Mouse (Mus musculus): Measurements from ENCODE around the gene Lbhd2. TPM values are rescaled to one million over a fixed set of nuclear protein-coding genes. Genes with fewer than 3 reads are reported as not detected.

The Lbhd2 gene
- 1 to 10 TPM in 2 of 4 experiments, under 1 TPM in 1, not detected in 1; 0.61 to 2.3 (median 1.3) TPM for total RNA-seq (2022)

- no peak for DNase-seq (ENCODE audit: low spot score in 2 of 2)
Observed at GRCm38 (mm10) chr12:111406622-111407021, at the start of gene Lbhd2. Gene Lbhd2, plus strand, starts transcription at chr12:111406809.

GRCm38 (mm10) chr12:111360671-111361070, 45.9 kb upstream of the Lbhd2 start:
- DNase-seq (ENCODE audit: low spot score in 2 of 2): no peak

DNA sequence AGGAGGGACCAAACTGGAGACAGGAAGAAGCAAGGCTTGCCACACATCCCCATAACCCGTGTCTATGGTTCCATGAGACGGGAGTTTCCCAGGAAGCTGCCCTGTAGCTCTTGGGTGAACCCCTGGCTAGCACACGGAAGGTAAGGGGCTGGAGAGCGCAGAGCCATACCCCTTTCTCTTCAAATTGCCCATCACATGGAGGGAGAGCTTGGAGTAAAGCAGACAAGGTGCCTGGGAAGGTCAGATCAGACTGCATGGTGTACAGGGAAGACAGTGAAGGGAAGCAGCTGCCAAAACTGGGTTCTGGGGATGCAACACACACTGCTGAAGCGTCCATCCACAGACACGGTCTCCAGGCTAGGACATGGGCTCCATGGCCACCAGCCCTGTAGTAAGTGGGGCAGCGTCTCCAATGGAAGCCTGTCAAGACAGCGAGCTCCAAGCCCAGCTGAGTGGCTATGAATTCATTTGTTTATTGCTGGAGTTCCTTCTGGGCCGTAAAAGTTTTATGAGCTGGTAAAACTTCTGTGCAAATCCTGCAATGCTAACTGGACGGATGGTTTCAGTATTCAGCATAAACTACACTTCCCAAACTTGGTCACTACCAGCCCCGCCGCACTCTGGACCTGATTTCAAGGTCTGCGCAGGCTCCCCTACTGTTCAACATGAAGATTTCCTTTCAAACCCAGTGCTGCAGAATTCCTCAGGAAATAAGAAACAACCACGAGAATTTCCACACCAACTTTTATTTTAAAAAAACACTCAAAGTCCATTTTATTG, 45.1 kb upstream of the Lbhd2 start:
- DNase-seq (ENCODE audit: low spot score in 2 of 2): no peak

- no peak for DNase-seq (ENCODE audit: low spot score in 2 of 2)
Observed at GRCm38 (mm10) chr12:111364234-111364633, 42.4 kb upstream of the Lbhd2 start.

GRCm38 (mm10) chr12:111367065-111367464, 39.5 kb upstream of the Lbhd2 start:
- no peak for DNase-seq (ENCODE audit: low spot score in 2 of 2)

DNA sequence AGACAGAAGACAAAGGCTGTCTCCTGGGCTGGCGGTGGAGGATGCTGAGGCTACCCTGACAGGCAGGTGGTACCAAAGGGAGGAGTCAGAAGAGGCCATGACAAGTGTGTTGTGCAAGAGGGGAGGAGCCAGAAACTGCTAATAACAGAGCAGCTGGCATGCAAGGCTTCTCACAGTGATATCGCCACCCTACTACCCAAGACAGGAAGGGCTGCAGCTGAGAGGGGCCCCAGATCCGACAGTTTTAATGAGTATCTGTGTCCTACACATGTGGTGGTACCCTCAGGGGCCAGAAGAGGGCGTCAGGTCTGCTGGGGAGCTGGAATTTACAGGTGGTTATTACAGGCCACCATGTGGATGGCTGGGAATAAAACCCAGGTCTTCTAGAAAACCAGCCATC, 36.4 kb upstream of the Lbhd2 start:
- DNase-seq (ENCODE audit: low spot score in 2 of 2): no peak

DNA sequence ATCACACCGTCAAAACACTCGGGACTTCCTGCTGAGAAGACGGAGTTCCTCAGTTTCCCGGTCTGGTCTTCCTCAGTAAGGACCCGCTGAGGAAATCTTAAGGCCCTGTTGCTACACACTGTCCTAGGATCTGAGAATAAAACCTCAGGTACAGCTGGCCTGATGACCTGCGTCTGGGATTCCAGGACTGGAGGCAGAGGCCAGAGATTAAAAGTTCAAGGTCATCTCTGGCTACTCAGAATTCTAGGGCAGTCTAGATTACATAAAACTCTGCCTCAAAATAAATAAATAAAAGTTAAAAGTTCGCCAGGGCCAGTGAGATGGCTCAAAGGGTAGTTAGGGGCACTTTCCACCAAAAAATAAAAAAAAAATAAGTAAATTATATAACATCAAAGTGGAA, 34.7 kb upstream of the Lbhd2 start:
- no peak for DNase-seq (ENCODE audit: low spot score in 2 of 2)

DNA sequence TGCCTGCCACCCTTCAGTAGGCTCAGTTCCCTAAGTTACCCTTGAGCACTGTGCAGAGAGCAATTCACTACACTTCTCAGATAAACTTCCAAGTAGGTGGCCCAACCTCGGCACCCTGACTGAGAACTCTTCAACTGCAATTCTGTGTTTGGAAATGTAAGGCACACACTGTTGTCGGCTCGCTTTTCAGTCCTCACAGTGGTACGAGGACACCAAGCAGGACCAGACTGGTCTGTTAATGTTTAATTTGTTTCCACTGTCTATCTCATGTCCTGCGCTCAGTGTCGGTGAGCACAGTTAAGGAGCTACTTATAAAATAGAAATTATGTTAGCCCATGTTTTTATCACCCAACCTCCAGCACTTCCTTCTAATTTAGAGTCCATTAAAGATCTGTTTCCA, 33.2 kb upstream of the Lbhd2 start:
- DNase-seq (ENCODE audit: low spot score in 2 of 2): no peak

- no peak for DNase-seq (ENCODE audit: low spot score in 2 of 2)
Observed at GRCm38 (mm10) chr12:111374727-111375126, 31.9 kb upstream of the Lbhd2 start.

DNA sequence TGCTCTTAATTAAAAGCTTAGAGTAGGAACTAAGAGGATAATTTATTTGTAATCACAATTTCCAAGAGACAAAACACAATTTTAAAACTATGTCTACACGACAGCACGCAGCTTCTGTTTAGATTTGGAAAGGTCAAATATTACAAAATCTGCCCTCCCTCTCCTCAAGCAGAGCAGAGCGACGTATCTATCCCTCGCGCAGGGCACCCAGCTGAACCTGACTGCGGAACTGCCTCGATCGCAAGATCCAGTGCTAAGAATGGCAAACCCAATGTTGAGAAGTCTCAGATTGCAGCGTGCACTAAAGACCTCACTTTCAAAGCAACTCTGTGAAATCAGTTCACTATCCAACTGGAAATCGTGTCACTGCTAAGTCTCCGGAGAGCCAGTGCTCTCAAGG, 31.1 kb upstream of the Lbhd2 start:
- DNase-seq (ENCODE audit: low spot score in 2 of 2): no peak

GRCm38 (mm10) chr12:111376053-111376452, 30.6 kb upstream of the Lbhd2 start:
- no peak for DNase-seq (ENCODE audit: low spot score in 2 of 2)

DNA sequence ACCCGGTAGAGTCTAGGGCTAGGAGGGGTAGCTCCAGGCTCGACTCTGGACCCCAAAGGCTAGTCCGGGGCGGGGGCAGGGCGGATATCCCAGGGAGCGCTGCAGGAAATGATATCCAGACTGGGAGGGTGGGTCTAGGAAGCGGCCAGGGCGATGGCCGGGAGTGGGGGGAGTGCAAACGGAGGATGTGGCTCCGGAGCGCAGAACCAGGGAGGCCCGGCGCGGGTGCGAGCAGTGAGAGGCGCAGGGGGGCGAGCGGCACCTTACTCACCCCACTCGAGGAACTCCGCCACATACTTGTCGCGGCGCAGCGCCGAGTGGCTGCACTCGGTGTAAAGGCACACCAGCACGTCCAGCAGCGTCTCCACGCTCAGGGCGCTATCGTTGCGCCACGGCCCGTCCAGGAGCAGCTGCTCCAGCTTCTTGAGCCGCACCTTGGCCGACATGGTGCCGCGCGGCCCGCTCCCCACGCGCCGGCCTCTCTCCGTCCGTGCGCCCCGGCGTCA, 29.7 kb upstream of the Lbhd2 start:
- DNase-seq (ENCODE audit: low spot score in 2 of 2): peak; percentile 25 to 29

DNA sequence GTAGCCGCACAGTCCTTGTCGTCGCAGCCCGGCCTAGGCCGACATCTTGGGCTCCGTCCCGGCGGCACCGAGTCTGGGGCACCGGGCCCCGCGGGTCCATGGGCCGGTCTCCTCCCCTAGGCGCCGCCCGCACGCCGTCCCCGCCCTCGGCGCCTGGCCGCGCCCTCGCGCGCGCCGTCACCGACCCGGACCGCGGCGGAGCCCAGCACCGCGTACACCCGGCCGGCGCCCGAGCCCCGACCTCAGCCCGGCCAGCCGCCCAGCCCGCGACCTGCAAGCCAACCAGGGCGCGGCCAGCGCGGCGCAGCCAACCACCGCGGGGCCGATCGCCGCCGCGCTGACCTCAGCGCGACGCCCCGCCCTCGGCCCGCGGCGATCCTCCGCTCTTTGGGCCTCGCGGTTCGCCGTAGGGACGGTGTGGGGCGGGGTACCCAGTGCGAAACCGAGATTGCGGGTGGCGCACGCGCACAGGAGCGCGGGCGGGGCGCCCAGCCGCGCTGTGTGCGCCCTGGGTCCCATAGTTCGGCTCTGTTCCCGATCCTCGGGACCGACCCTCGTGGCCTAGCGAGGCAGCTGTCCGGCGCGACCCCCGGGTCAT, 29.1 kb upstream of the Lbhd2 start, which contains the start of gene Cdc42bpb:
Cdc42bpb (minus strand) TSS at position 343 of the 598 bp plus-strand sequence.
- DNase-seq (ENCODE audit: low spot score in 2 of 2): peak; percentile 88 to 92

GRCm38 (mm10) chr12:111377986-111378490, 28.6 kb upstream of the Lbhd2 start:
- DNase-seq (ENCODE audit: low spot score in 2 of 2): no peak

DNA sequence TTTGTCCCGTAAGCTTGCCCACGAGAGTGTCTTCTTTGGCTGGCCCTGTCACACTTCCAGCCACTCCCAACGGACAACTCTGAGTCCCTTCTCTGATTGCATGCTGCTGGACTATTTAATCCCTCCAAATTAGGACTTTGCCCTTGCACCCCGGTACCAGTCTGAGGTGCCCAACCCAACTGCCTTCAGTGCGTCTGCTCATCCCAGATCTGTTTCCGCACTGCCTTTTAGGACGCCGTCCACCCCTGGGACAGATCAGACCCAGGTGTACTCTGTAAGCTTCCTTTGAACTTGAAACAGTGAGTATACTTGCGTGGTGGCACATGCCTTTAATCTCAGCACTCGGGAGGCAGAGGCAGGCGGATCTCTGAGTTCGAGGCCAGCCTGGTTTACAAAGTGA, 27.8 kb upstream of the Lbhd2 start:
- no peak for DNase-seq (ENCODE audit: low spot score in 2 of 2)

DNA sequence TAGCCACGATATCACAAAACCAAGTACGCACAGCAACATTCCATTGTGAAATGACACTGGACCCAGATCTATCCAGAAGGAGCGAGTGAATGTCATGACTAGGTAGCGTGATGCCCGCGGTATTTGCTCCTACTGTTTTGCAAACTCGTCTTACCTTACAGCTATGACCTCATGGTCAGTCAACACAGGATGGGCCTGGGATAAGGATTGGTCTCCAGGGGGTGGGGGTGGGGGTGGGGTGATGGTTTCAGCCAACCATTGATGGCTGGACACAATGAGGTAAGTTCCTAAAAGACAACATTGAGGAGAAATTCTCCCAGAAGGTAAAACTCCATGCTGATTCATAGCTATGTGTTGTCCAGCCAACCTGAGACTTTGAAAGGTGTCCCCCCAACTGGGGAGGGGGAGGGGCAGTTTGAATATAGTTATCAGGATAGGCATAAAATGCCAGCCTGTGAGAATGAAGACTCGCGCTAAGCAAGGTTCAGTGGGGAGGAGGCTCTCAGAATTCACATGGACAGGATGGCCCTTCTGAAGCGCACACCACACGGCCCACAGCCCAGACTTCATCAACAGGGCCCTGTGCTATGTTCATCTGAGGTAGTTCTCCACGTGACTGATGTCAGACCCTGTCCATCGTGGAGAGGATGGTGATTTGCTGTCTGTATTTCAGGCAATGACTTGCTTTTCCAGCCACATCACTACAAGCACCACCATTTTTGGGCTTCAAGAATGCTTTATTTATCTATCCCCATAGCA, 20.5 kb upstream of the Lbhd2 start:
- DNase-seq (ENCODE audit: low spot score in 2 of 2): no peak

GRCm38 (mm10) chr12:111386642-111387120, 19.9 kb upstream of the Lbhd2 start:
- DNase-seq (ENCODE audit: low spot score in 2 of 2): no peak

DNA sequence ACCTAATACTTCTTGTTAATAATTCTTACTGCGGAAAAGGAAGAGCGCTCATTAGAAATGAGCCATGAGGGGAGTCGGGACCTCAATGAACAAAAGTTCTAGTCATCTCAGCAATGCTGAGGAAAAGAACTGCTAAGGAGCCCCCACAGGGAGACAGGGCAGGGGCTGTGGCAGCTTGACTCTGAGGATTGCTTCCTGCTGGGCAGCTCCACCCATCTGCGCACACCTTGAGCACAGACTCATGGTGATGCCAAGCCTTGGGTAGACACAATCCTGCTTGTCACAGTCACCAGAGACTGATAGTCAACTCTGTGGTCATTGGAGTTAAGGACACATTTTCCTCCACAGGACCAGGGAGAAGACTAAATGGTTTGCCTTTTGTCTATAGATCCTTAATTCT, 19.5 kb upstream of the Lbhd2 start:
- no peak for DNase-seq (ENCODE audit: low spot score in 2 of 2)

- DNase-seq (ENCODE audit: low spot score in 2 of 2): no peak
Observed at GRCm38 (mm10) chr12:111394008-111394407, 12.6 kb upstream of the Lbhd2 start.

- no peak for DNase-seq (ENCODE audit: low spot score in 2 of 2)
Observed at GRCm38 (mm10) chr12:111396997-111397396, 9.6 kb upstream of the Lbhd2 start.

GRCm38 (mm10) chr12:111401454-111402184, 5.0 kb upstream of the Lbhd2 start:
- DNase-seq (ENCODE audit: low spot score in 2 of 2): peak; percentile 53 to 84
